In the genomic region with DNA sequence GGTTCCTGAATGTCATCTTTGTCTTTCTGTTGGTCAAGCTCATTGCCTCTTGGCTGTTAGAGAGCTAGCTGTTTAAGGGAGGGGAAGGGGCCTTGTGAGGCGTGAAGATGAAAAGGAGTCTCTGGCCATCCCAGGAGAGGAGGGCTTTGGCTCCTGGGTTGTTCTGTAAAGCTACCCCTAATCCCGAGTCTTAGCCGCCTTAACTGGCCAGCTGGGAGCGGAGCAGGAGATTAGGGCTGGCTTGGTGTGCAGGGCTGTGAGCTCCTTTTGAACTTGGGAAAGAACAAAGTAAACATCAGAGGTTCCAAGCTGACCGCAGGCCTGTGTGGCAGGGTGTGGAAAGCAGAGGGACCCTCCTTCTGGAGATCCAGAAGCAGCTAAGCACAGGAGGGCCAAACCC, we compare ENCODE assay signal across 23 mouse cellular contexts. TPM values are rescaled to one million over a fixed set of nuclear protein-coding genes. Genes with fewer than 3 reads are reported as not detected.
DNase-seq lines count a peak whose midpoint lies in the region; ATAC-seq and TF ChIP-seq lines count a peak whose summit lies in the region.
"Had no signal": no experiment of that assay in that cellular context is flagged by ENCODE, and none has a peak within 500 bp of the region (broad histone marks: within the 10 kb centered on the region; RNA-seq: fewer than 3 reads in every experiment).

No protein-coding gene starts in this region.

- H3K9ac ChIP-seq in heart, postnatal 0 days (replicated peaks; ENCODE audit: low read depth, low read length) = no peak overlapping the region
- no peak overlapping the region for H3K9ac ChIP-seq in lung, embryonic 14.5 days
- H3K9ac ChIP-seq: hindbrain, embryonic 13.5 days; liver, embryonic 12.5 days had no signal

- TF ChIP-seq CTCF in heart, postnatal 0 days (IDR thresholded peaks at IDR 0.05; ENCODE audit: low read depth) = no peak
- no peak for TF ChIP-seq CTCF in lung, embryonic 14.5 days (IDR thresholded peaks at IDR 0.05; ENCODE audit: low read depth)

- ATAC-seq in heart, postnatal 0 days (ENCODE audit: insufficient read depth, low read depth) = no peak
- ATAC-seq in lung, embryonic 14.5 days (ENCODE audit: insufficient read depth) = no peak
- ATAC-seq in inflammation-experienced regulatory T-cells, adult 6 months = no peak
- ATAC-seq: forebrain, embryonic 14.5 days; liver, embryonic 12.5 days had no signal

- WGBS in heart, postnatal 0 days = 81% methylated on average over 5 of the region's 5 CpGs
- WGBS in lung, embryonic 14.5 days = 44% methylated on average over 5 of the region's 5 CpGs

- H3K27me3 ChIP-seq in heart, postnatal 0 days (ENCODE audit: control insufficient read depth, insufficient read depth, low read length) = no peaks in the 10 kb centered on the region
- no peaks in the 10 kb centered on the region for H3K27me3 ChIP-seq in lung, embryonic 14.5 days (ENCODE audit: insufficient read depth, low read length)
- H3K27me3 ChIP-seq: CH12.LX; hindbrain, embryonic 13.5 days had no signal

- H3K4me1 ChIP-seq in heart, postnatal 0 days (ENCODE audit: control insufficient read depth, insufficient read depth) = peaks cover 52% of the 10 kb centered on the region
- H3K4me1 ChIP-seq in lung, embryonic 14.5 days (ENCODE audit: insufficient read depth) = peaks cover 76% of the 10 kb centered on the region

- no peak for DNase-seq in heart, postnatal 0 days (ENCODE audit: low spot score)
- no peak for DNase-seq in heart, postnatal 4 days
- DNase-seq in lung, embryonic 14.5 days = no peak
- DNase-seq in lung, postnatal 10 days = no peak
- DNase-seq in urinary bladder, postnatal 14 days (ENCODE audit: low spot score) = peak; percentile 56
- no peak for DNase-seq in urinary bladder, postnatal 25 days (ENCODE audit: low spot score)
- no peak for DNase-seq in Muller cell, postnatal 12 days (ENCODE audit: inconsistent ontology term)
- DNase-seq: adrenal gland, postnatal 36 days; cerebellum, adult 18-20 months; cerebellum, postnatal 36 days; gastrocnemius, postnatal 36 days; kidney, adult 11 months; kidney, postnatal 4 days; lung, adult 2 months; spleen, adult 18-20 months had no signal

- no peak for TF ChIP-seq EP300 in heart, postnatal 0 days (IDR thresholded peaks at IDR 0.05; ENCODE audit: low read depth)

- no peaks in the 10 kb centered on the region for H3K9me3 ChIP-seq in heart, postnatal 0 days (replicated peaks; ENCODE audit: control insufficient read depth, low read length)
- H3K9me3 ChIP-seq in lung, embryonic 14.5 days (ENCODE audit: low read depth, low read length) = no peaks in the 10 kb centered on the region
- H3K9me3 ChIP-seq: hindbrain, embryonic 13.5 days; liver, embryonic 12.5 days had no signal

- no peak overlapping the region for H3K4me2 ChIP-seq in heart, postnatal 0 days (ENCODE audit: low read depth, low read length)
- no peak overlapping the region for H3K4me2 ChIP-seq in lung, embryonic 14.5 days
- H3K4me2 ChIP-seq: hindbrain, embryonic 13.5 days; liver, embryonic 12.5 days had no signal

- peak overlapping the region; percentile 75; the same call in 1 of the 2 replicates for H3K27ac ChIP-seq in heart, postnatal 0 days (ENCODE audit: low read depth)
- H3K27ac ChIP-seq in lung, embryonic 14.5 days (ENCODE audit: low read depth) = peak overlapping the region; percentile 89
- H3K27ac ChIP-seq: hindbrain, embryonic 13.5 days; liver, embryonic 12.5 days had no signal

- no peak overlapping the region for H3K4me3 ChIP-seq in heart, postnatal 0 days (ENCODE audit: low read depth, low read length)
- H3K4me3 ChIP-seq in lung, embryonic 14.5 days (ENCODE audit: low read depth, low read length) = no peak overlapping the region
- H3K4me3 ChIP-seq: hindbrain, embryonic 13.5 days; liver, embryonic 12.5 days had no signal

- no peaks in the 10 kb centered on the region for H3K36me3 ChIP-seq in heart, postnatal 0 days (replicated peaks; ENCODE audit: control insufficient read depth, insufficient read depth, low read length)
- 0 out of 2 replicates have a peak, but pooled peaks cover 16% of the 10 kb centered on the region for H3K36me3 ChIP-seq in lung, embryonic 14.5 days (ENCODE audit: insufficient read depth)
- H3K36me3 ChIP-seq: liver, embryonic 12.5 days had no signal

RNA-seq across cellular contexts. Expression of gene Nkd1, which starts 53.8 kb away (rescaled TPM):
- 6.8 and 14.5 TPM in 2 replicates for total RNA-seq in heart, postnatal 0 days (2014; rRNA removed; ENCODE audit: low replicate concordance)
- polyA plus RNA-seq in heart, postnatal 0 days (2015; fragmentation: Nextera tagmentation; extraction: Ambion mirVana) = 5.3 and 5.5 TPM in 2 replicates
- 10 to 100 TPM in 1 of 2 experiments, 1 to 10 TPM in 1; 8.7 to 10.2 TPM for total RNA-seq in heart, postnatal 4 days (2021)
- polyA plus RNA-seq in lung, embryonic 14.5 days (2014; fragmentation: Nextera tagmentation; extraction: Ambion mirVana) = 53.6 and 63.4 TPM in 2 replicates
- not detected for polyA plus RNA-seq in inflammation-experienced regulatory T-cells, adult 6 months (2017; shearing (Covaris generic))
- total RNA-seq: megakaryocyte-erythroid progenitor cell, adult 5-6 weeks; MEL; monocyte, adult 5-6 weeks had no signal
